Mouse (Mus musculus) regulatory T cell (primary cell): Measurements from ENCODE around the gene Gm7694.

ENCODE experiments used
- in situ Hi-C: fragments of 300-600 bp; cut with MboI, MseI; formaldehyde crosslinking; loops from one replicate; pipeline ENCODE4 v1.15.1; 2025; ENCODE audit warnings: high pct_unique_total_duplicates

Gm7694 gene

DNA sequence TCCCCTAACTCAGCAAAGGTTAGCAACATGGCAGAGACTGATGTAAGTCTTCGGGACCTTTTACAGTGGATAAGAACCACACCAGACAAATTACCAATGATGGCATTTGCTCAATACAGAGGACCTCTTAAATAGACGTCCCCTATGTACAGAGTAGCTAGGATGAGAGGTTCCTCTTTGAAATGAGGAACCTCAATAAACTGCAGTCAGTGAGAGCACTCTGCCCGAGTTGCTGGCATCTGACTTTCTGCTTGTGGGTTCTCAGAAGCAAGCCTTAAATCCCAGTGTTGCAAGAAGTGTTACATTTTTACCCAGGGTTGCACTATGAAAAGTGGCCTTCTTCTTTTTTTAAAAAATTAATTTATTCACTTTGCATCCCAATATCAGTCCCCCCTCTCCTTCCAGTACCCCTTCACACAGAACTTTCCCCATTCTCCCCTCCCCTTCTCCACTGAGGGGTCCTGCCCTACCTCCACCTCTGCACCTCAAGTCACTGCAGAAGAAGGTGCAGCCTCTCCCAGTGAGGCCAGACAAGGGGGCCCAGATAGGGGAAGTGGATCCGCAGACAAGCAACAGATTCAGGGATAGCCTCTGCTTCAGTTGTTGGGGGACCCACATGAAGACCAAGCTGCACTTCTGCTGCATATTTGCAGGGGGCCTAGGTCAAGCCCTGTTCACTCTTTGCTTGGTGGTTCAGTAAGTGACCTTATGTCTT lies 23.6 kb downstream of the Gm7694 start:
- in situ Hi-C loops = no loop called here

DNA sequence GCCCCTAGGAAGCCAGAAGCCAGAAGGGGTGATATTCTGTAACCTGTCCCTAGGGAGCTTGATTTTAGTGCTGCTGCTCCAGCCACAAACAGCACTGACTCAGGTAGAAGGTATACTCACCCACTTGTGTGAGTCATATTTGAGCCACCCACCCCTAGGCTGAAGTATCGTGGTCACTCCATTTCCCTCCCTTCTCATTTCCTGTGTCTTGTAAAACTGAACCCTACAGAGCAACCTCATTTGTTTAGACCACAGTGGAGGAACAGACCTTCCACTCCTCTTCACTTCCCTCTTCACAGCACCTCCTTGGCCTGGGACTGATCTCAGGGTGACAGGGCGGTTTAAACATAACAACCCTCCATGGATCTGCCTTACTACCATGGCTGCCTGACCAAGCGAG lies 29.1 kb downstream of the Gm7694 start, which contains the start of gene Sh2d1b1:
Sh2d1b1 (plus strand) TSS at position 305 of the 400 bp plus-strand sequence.
- in situ Hi-C loops = loop anchor here (5.0 kb wide), 1 partner anchor 45 kb away; the partner anchor contains the start of gene Sh2d1b2

DNA sequence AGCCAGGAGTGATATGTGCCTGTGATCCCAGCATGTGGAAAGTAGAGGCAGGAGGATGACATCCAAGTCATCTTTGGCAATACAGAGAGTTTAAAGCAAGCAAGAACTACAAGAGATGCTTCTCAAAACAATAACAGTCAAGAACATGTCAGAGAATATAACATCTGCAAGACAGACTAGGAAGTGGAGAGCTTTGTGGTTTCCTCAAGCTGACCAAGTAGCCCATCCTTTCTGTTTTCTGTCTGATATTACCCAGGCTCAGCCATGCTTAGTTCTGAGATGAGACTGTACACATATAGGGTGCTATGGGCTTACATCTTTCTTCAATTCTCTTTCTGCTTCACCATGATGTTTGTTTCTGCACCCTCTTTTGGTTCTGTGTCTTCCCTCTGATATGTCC lies 32.9 kb downstream of the Gm7694 start:
- in situ Hi-C loops = no loop called here

- in situ Hi-C loops = no loop called here
Observed at GRCm38 (mm10) chr1:170270696-170271095, 35.4 kb downstream of the Gm7694 start.

DNA sequence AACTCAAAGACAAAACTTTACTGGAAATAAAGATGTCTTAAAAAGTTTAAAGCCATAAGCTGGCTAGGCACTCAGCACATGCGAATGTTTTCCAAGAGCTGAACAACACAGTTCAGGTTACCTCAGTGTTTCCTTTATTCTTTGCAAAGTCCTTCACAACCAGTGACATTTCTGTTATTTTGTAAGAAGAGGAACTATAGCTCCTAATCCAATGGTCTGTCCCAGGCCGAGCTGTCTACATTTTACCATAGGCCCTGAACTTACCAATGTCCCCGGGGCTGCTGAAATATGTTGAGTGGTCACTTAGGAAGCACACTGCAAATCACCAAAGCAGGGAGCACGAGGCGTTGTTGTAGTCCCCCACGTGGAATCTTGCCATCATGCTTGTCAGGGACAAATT lies 35.9 kb downstream of the Gm7694 start:
- in situ Hi-C loops = no loop called here

GRCm38 (mm10) chr1:170255560-170255910 lies 50.6 kb downstream of the Gm7694 start:
- in situ Hi-C loops = no loop called here

GRCm38 (mm10) chr1:170254893-170255559 lies 51.1 kb downstream of the Gm7694 start:
- in situ Hi-C loops = no loop called here
